Mouse (Mus musculus) C2C12 (cell line): Measurements from ENCODE around the gene Dnm1. TPM values are rescaled to one million over a fixed set of nuclear protein-coding genes. Genes with fewer than 3 reads are reported as not detected.
A peak's percentile ranks its signal among the peaks of the same experiment; 100 is the strongest.

ENCODE experiments used
- H3K27me3 ChIP-seq: one replicate; pipeline ENCODE4 v1.6.1; 2011; ENCODE audit not compliant: control insufficient read depth, insufficient read depth, insufficient read length
- H3K36me3 ChIP-seq: one replicate; pipeline ENCODE4 v1.6.1; 2011; ENCODE audit not compliant: control insufficient read depth, insufficient read depth
- H3K4me3 ChIP-seq: one replicate; pipeline ENCODE4 v1.5.1; 2011; ENCODE audit warnings: mild to moderate bottlenecking, control low read depth; ENCODE audit not compliant: poor library complexity, insufficient read depth, severe bottlenecking
- H3K79me2 ChIP-seq: one replicate; pipeline ENCODE4 v1.6.1; 2011; ENCODE audit not compliant: control insufficient read depth, insufficient read depth
- H3K79me3 ChIP-seq: one replicate; pipeline ENCODE4 v1.6.1; 2011; ENCODE audit warnings: low read depth, control low read depth
- H3ac ChIP-seq: one replicate; pipeline ENCODE3; 2011; ENCODE audit warnings: low read depth; ENCODE audit not compliant: control insufficient read depth, insufficient read length
- CEBPB ChIP-seq: IDR thresholded peaks from one replicate; pipeline ENCODE4 v1.6.1; 2011; ENCODE audit warnings: low read depth, mild to moderate bottlenecking, control low read depth, moderate library complexity
- CTCF ChIP-seq: IDR thresholded peaks from one replicate; pipeline ENCODE4 v1.5.1; 2011; ENCODE audit not compliant: control insufficient read depth, insufficient read depth, insufficient read length
- FOSL1 ChIP-seq: IDR thresholded peaks from one replicate; pipeline ENCODE4 v1.8.0; 2011; ENCODE audit warnings: mild to moderate bottlenecking, low read length; ENCODE audit not compliant: poor library complexity, insufficient read depth, severe bottlenecking
- MAX ChIP-seq: IDR thresholded peaks from one replicate; pipeline ENCODE4 v1.6.1; 2011; ENCODE audit warnings: mild to moderate bottlenecking, control low read depth
- MYOD1 ChIP-seq: IDR thresholded peaks from one replicate; pipeline ENCODE4 v1.6.1; 2011; ENCODE audit warnings: low read depth; ENCODE audit not compliant: control insufficient read depth, insufficient read length
- MYOG ChIP-seq: IDR thresholded peaks from one replicate; pipeline ENCODE4 v1.6.1; 2011; ENCODE audit not compliant: control insufficient read depth, insufficient read length; ENCODE audit errors: extremely low read depth
- USF1 ChIP-seq: IDR thresholded peaks from one replicate; pipeline ENCODE4 v1.6.1; 2011; ENCODE audit warnings: low read depth, mild to moderate bottlenecking, control low read depth, moderate library complexity
- polyA plus RNA-seq: library from polyadenylated mRNA; unstranded; fragments of >200 nt; fragmentation: generic; extraction: Trizol; gene quantifications from one replicate; pipeline ENCODE4 v1.2.1, GENCODE M21; 2012; ENCODE audit warnings: missing spikeins

Gene Dnm1
- polyA plus RNA-seq, 1 experiment: 27.7 TPM

DNA sequence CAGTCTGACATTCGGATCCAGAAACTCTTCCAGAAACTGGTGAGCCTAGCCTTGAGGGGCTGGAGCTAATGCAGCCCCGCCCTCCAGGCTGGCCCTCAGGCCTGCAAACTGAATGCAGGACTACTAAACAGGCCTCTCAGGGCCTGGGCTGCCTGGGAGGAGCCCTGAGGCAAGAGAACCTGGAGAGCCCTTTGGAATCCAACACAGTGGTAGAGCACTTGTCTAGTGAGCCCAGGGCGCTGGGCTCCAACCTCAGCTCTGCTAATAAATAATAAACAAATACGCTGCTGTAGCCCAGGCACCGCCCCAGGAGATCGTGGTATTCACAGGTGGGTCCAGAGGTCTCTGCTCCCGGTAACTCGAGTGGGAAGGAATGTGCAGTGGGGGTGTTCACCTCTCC is 37.7 kb upstream of the Dnm1 start:
- no peak overlapping the region for H3K4me3 ChIP-seq
- no peaks in the 10 kb centered on the region for H3K79me3 ChIP-seq
- H3K36me3 ChIP-seq: no peaks in the 10 kb centered on the region
- H3K79me2 ChIP-seq: no peaks in the 10 kb centered on the region
- no peak overlapping the region for H3ac ChIP-seq
- H3K27me3 ChIP-seq: peaks cover 23% of the 10 kb centered on the region
- TF ChIP-seq CEBPB (no peak), MYOD1 (no peak), FOSL1 (no peak), CTCF (no peak), MAX (no peak), USF1 (no peak), MYOG (no peak)

DNA sequence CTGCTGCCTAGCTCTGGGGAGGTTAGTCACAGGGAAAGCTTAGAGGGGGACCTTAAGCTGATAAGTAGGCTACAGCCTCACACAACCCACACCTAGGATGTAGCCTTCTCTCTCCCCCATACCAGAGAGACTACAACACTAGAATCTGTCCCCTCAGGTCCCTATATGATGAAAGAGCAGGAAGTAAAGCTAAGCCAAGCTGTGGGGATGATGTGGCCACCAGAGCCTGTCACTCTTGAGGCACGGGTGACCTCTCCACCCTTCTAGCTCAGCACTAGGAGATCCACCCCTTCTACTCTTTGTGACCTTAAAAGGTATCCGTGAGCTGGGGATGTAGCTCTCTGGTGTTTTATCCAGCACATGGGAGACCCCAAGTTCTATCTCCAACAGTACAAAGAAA is 36.0 kb upstream of the Dnm1 start:
- TF ChIP-seq MYOG (no peak), CTCF (no peak), FOSL1 (no peak), CEBPB (no peak), USF1 (no peak), MAX (no peak), MYOD1 (no peak)
- H3K27me3 ChIP-seq: peaks cover 23% of the 10 kb centered on the region

DNA sequence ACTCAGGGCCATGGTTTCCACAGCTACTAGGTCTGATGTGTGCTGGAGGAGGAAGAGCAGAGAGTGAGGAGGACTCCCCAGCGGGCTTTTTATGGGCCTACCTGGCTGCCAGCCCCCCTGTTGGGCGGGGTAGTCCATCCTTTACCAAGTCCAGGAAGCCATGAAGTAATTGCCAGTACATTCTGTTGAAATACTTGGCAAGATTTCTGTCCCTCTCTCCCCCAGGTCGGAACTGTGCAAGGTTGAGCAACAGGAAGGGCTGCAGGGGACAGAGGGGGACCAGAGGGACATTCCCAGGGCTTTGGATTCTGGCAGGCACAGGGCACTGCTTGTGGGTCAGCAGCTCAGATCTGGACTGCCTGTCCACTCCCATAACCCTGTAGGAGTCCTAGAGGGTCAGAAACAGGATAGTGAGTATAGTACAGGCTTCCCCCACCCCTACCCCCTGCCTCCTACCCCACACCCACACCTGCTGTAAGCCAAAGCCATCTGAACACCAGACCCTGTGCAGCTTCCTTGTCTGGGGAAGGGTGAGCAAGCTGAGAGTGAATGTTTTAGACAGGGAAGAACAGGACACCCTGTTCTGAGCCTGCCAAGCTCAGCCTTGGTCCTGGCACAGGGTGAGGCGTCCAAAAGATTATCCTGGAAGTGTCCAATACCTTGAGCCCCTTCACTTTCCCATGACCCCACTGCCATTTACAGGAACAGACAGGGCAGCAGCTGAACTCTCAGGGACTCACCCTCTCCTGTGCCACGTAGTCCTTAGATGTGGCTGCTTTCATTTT is 34.8 kb upstream of the Dnm1 start, which contains the start of gene Lcn2:
Lcn2 (minus strand) TSS at position 547 of the 785 bp plus-strand sequence.
- TF ChIP-seq MYOG (no peak), FOSL1 (no peak), CEBPB (no peak), USF1 (no peak), MYOD1 (no peak), CTCF (no peak), MAX (no peak)
- Histone ChIP-seq H3K79me3 (no peaks in the 10 kb centered on the region), H3K36me3 (no peaks in the 10 kb centered on the region), H3K27me3 (peaks cover 26% of the 10 kb centered on the region), H3K4me3 (no peak within 1 kb of the TSS), H3ac (no peak within 1 kb of the TSS), H3K79me2 (no peaks in the 10 kb centered on the region)

More for the DNA sequence above, 36.0 kb upstream of the Dnm1 start:
- no peak overlapping the region for H3ac ChIP-seq
- no peaks in the 10 kb centered on the region for H3K79me2 ChIP-seq
- H3K4me3 ChIP-seq: no peak overlapping the region
- no peaks in the 10 kb centered on the region for H3K36me3 ChIP-seq
- no peaks in the 10 kb centered on the region for H3K79me3 ChIP-seq

- Histone ChIP-seq H3K27me3 (peaks cover 13% of the 10 kb centered on the region), H3K4me3 (no peak overlapping the region), H3K36me3 (peaks cover 12% of the 10 kb centered on the region), H3K79me3 (no peaks in the 10 kb centered on the region), H3ac (no peak overlapping the region), H3K79me2 (peaks cover 14% of the 10 kb centered on the region)
- TF ChIP-seq CTCF: no peak
- TF ChIP-seq USF1: no peak
- TF ChIP-seq FOSL1: no peak
- no peak for TF ChIP-seq MYOG
- TF ChIP-seq MYOD1: no peak
- no peak for TF ChIP-seq MAX
- no peak for TF ChIP-seq CEBPB
Measured at GRCm38 (mm10) chr2:32382689-32383088, 29.6 kb upstream of the Dnm1 start.

GRCm38 (mm10) chr2:32381775-32382223 is 28.7 kb upstream of the Dnm1 start, which contains the start of gene 1110008P14Rik:
1110008P14Rik (minus strand) TSS chr2:32381938.
- H3K79me3 ChIP-seq: no peaks in the 10 kb centered on the region
- H3K79me2 ChIP-seq: peaks cover 14% of the 10 kb centered on the region
- peak within 1 kb of the TSS; percentile 73 for H3ac ChIP-seq
- peak within 1 kb of the TSS; percentile 61 for H3K4me3 ChIP-seq
- peaks cover 20% of the 10 kb centered on the region for H3K36me3 ChIP-seq
- TF ChIP-seq FOSL1: no peak
- no peak for TF ChIP-seq MYOD1
- TF ChIP-seq MAX: peak; percentile 68
- peaks cover 8% of the 10 kb centered on the region for H3K27me3 ChIP-seq

DNA sequence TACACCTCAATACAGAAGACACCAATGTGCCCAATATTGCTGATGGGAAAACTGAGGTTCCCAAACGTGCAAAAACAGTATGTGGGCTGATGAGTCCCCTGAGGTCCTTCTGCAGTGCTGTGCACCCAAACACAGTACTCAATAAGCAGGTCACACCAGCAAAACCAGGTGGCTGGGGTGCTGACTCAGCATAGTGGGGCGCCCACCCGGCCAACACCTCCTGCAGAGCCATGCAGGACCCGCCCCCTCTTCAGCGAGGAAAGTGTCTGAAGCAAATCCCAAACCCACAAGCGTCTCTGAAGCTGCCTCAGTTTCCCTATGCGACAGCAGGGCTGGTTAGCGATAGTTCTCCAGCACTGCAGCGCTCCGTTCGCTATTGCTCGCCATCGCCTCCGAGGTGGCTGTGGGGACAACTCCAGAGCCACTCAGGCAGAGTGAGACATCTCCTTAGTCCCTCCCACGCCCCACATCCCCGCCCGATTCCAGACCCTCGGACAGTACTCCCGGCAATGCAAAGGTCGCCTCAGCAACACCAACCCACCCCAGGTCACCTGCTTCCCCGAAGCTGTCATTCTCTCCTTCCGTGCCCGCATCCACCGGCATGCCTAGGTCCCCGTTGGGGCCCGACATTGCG is 28.1 kb upstream of the Dnm1 start:
- H3ac ChIP-seq: peak overlapping the region; percentile 73

More for the DNA sequence above, 28.1 kb upstream of the Dnm1 start:
- peaks cover 26% of the 10 kb centered on the region for H3K36me3 ChIP-seq
- H3K79me3 ChIP-seq: no peaks in the 10 kb centered on the region
- H3K27me3 ChIP-seq: peaks cover 5% of the 10 kb centered on the region
- no peak for TF ChIP-seq MYOG
- no peak for TF ChIP-seq MAX
- TF ChIP-seq CTCF: no peak
- no peak for TF ChIP-seq USF1
- TF ChIP-seq MYOD1: no peak
- TF ChIP-seq CEBPB: no peak
- TF ChIP-seq FOSL1: no peak
- peak overlapping the region; percentile 61 for H3K4me3 ChIP-seq
- peaks cover 14% of the 10 kb centered on the region for H3K79me2 ChIP-seq
